18 mouse cellular contexts compared by ENCODE assay signal in the genomic region with DNA sequence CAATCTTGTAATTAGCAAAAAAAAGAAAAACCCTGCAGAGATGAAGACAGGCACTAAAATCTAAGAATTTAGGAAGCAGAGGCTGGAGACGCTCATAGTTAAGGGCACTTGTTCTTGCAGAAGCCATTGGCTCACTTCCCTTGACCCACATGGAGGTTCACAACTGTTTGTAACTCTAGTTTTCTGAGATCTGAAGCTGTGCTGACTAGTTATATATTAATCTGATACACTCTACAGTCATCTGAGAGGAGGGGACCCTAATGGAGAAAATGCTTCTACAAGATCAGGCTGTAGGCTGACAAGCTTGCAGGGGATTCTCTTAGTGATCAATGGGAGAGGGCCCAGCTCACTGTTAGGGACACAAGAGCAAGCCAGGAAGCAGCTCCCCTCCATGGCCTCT.
"Had no signal": no experiment of that assay in that cellular context is flagged by ENCODE, and none has a peak within 500 bp of the region (broad histone marks: within the 10 kb centered on the region; RNA-seq: fewer than 3 reads in every experiment).

No protein-coding gene starts in this region.

- DNase-seq: layer of hippocampus, postnatal 36 days; left cerebral cortex, postnatal 4 days; lung, adult 2 months; lung, postnatal 14 days; lung, postnatal 4 days; thymus, adult 18-20 months; thymus, postnatal 36 days had no signal

- H3K4me2 ChIP-seq: intestine, embryonic 15.5 days; limb, embryonic 12.5 days; limb, embryonic 15.5 days; liver, embryonic 12.5 days; liver, embryonic 15.5 days; midbrain, embryonic 12.5 days; midbrain, embryonic 15.5 days had no signal

- H3K27ac ChIP-seq: intestine, embryonic 15.5 days; layer of hippocampus, adult 2 months; left cerebral cortex, adult 2 months; limb, embryonic 12.5 days; limb, embryonic 15.5 days; liver, embryonic 12.5 days; liver, embryonic 15.5 days; midbrain, embryonic 12.5 days; midbrain, embryonic 15.5 days had no signal

- H3K9ac ChIP-seq: intestine, embryonic 15.5 days; limb, embryonic 12.5 days; limb, embryonic 15.5 days; liver, embryonic 12.5 days; liver, embryonic 15.5 days; midbrain, embryonic 12.5 days; midbrain, embryonic 15.5 days had no signal

- H3K27me3 ChIP-seq: intestine, embryonic 15.5 days; limb, embryonic 12.5 days; limb, embryonic 15.5 days; liver, embryonic 12.5 days; liver, embryonic 15.5 days; midbrain, embryonic 12.5 days; midbrain, embryonic 15.5 days had no signal

- ATAC-seq: hindbrain, embryonic 16.5 days; intestine, embryonic 15.5 days; liver, embryonic 12.5 days; midbrain, embryonic 15.5 days had no signal

- H3K4me1 ChIP-seq: intestine, embryonic 15.5 days; limb, embryonic 12.5 days; limb, embryonic 15.5 days; liver, embryonic 12.5 days; liver, embryonic 15.5 days; midbrain, embryonic 12.5 days; midbrain, embryonic 15.5 days had no signal

- H3K4me3 ChIP-seq: intestine, embryonic 15.5 days; layer of hippocampus, adult 2 months; left cerebral cortex, adult 2 months; limb, embryonic 12.5 days; limb, embryonic 15.5 days; liver, embryonic 12.5 days; liver, embryonic 15.5 days; midbrain, embryonic 12.5 days; midbrain, embryonic 15.5 days; myocyte had no signal

- H3K9me3 ChIP-seq: intestine, embryonic 15.5 days; limb, embryonic 12.5 days; limb, embryonic 15.5 days; liver, embryonic 12.5 days; liver, embryonic 15.5 days; midbrain, embryonic 12.5 days; midbrain, embryonic 15.5 days had no signal
